ENCODE assay signal across 19 mouse cellular contexts in genomic region chr11:33660016-33660913, GRCm38 (mm10).
DNase-seq lines count a peak whose midpoint lies in the region; ATAC-seq and TF ChIP-seq lines count a peak whose summit lies in the region.
"Had no signal": no experiment of that assay in that cellular context is flagged by ENCODE, and none has a peak within 500 bp of the region (broad histone marks: within the 10 kb centered on the region; RNA-seq: fewer than 3 reads in every experiment).

No protein-coding gene starts in this region.

- no peak overlapping the region for H3K4me2 ChIP-seq in midbrain, embryonic 16.5 days (ENCODE audit: low read length)
- H3K4me2 ChIP-seq in midbrain, postnatal 0 days (ENCODE audit: low read depth, low read length, poor library complexity, severe bottlenecking) = no peak overlapping the region
- H3K4me2 ChIP-seq in myocyte (ENCODE audit: low read depth) = peak overlapping the region; percentile 38
- H3K4me2 ChIP-seq: heart, embryonic 12.5 days; limb, embryonic 12.5 days; midbrain, embryonic 11.5 days had no signal

- no peak overlapping the region for H3K9ac ChIP-seq in midbrain, embryonic 16.5 days (ENCODE audit: low read depth, low read length)
- no peak overlapping the region for H3K9ac ChIP-seq in midbrain, postnatal 0 days (replicated peaks; ENCODE audit: low read length, poor library complexity, severe bottlenecking)
- H3K9ac ChIP-seq: heart, embryonic 12.5 days; limb, embryonic 12.5 days had no signal

- WGBS in midbrain, embryonic 16.5 days = 84% methylated on average over 13 of the region's 13 CpGs
- 83% methylated on average over 13 of the region's 13 CpGs for WGBS in midbrain, postnatal 0 days
- 50% methylated on average over 13 of the region's 13 CpGs for WGBS in lung, adult 2 months

- no peaks in the 10 kb centered on the region for H3K27me3 ChIP-seq in midbrain, embryonic 16.5 days (ENCODE audit: control insufficient read depth, insufficient read depth, low read depth, low read length)
- H3K27me3 ChIP-seq in midbrain, postnatal 0 days (ENCODE audit: insufficient read depth, low read length) = no peaks in the 10 kb centered on the region
- no peaks in the 10 kb centered on the region for H3K27me3 ChIP-seq in myocyte (ENCODE audit: control insufficient read depth, insufficient read depth, insufficient read length)
- H3K27me3 ChIP-seq: heart, embryonic 12.5 days had no signal

- no peaks in the 10 kb centered on the region for H3K9me3 ChIP-seq in midbrain, embryonic 16.5 days (replicated peaks; ENCODE audit: control insufficient read depth, low read length, poor library complexity, severe bottlenecking)
- no peaks in the 10 kb centered on the region for H3K9me3 ChIP-seq in midbrain, postnatal 0 days (ENCODE audit: low read length)
- H3K9me3 ChIP-seq: heart, embryonic 12.5 days; limb, embryonic 12.5 days had no signal

- no peak overlapping the region for H3ac ChIP-seq in myocyte (ENCODE audit: control insufficient read depth, insufficient read length)

- 0 out of 2 replicates have a peak, but pooled peaks cover 2% of the 10 kb centered on the region for H3K4me1 ChIP-seq in midbrain, embryonic 16.5 days (ENCODE audit: control insufficient read depth, insufficient read depth, low read length)
- H3K4me1 ChIP-seq in midbrain, postnatal 0 days (ENCODE audit: insufficient read depth, low read length) = 0 out of 2 replicates have a peak, but pooled peaks cover 3% of the 10 kb centered on the region
- peaks cover 49% of the 10 kb centered on the region for H3K4me1 ChIP-seq in bone marrow macrophage, adult 2 months (ENCODE audit: control insufficient read depth, insufficient read depth, low read length)
- H3K4me1 ChIP-seq in lung, adult 2 months (ENCODE audit: control insufficient read depth, insufficient read depth, low read length) = no peaks in the 10 kb centered on the region; the same call in none of the 2 replicates
- H3K4me1 ChIP-seq: heart, embryonic 12.5 days had no signal

- H3K4me3 ChIP-seq in midbrain, embryonic 16.5 days (ENCODE audit: low read depth, low read length) = no peak overlapping the region
- H3K4me3 ChIP-seq in midbrain, postnatal 0 days (ENCODE audit: low read depth, low read length) = no peak overlapping the region
- no peak overlapping the region for H3K4me3 ChIP-seq in bone marrow macrophage, adult 2 months (ENCODE audit: insufficient read depth, low read length)
- H3K4me3 ChIP-seq in lung, adult 2 months (replicated peaks; ENCODE audit: extremely low read depth, low read depth, low read length) = no peak overlapping the region
- H3K4me3 ChIP-seq in myocyte = no peak overlapping the region
- H3K4me3 ChIP-seq: heart, embryonic 12.5 days; limb, embryonic 12.5 days had no signal

- intact Hi-C loops in left cerebral cortex, postnatal 4 days (cut with DNase I) = no loop called here

- H3K79me2 ChIP-seq in myocyte (ENCODE audit: control insufficient read depth, insufficient read depth) = no peaks in the 10 kb centered on the region

- no peak for DNase-seq in midbrain, postnatal 0 days (ENCODE audit: low spot score)
- DNase-seq in lung, adult 2 months = peak; percentile 29
- DNase-seq in embryo, embryonic 11 days = no peak
- no peak for DNase-seq in kidney, postnatal 10 days
- DNase-seq in left cerebral cortex, postnatal 4 days = no peak
- DNase-seq: adrenal gland, adult 2 months; B cell, adult 2 months; cerebellum, postnatal 25 days; heart, postnatal 4 days; layer of hippocampus, postnatal 36 days had no signal

- 0 out of 2 replicates have a peak, but pooled peaks have one; percentile 32 for ATAC-seq in midbrain, embryonic 16.5 days
- ATAC-seq in midbrain, postnatal 0 days (ENCODE audit: low FRiP score) = no peak
- ATAC-seq: forebrain, embryonic 14.5 days; intestine, embryonic 16.5 days had no signal

- H3K36me3 ChIP-seq in midbrain, embryonic 16.5 days (ENCODE audit: control insufficient read depth, insufficient read depth, low read length) = no peaks in the 10 kb centered on the region
- no peaks in the 10 kb centered on the region for H3K36me3 ChIP-seq in midbrain, postnatal 0 days (ENCODE audit: insufficient read depth, low read length)
- no peaks in the 10 kb centered on the region for H3K36me3 ChIP-seq in myocyte (ENCODE audit: control insufficient read depth, insufficient read depth)
- H3K36me3 ChIP-seq: heart, embryonic 12.5 days; limb, embryonic 12.5 days had no signal

- no peak for TF ChIP-seq POLR2A in bone marrow macrophage, adult 2 months (IDR thresholded peaks at IDR 0.05; ENCODE audit: borderline replicate concordance, low read depth, low read length)
- TF ChIP-seq POLR2A in lung, adult 2 months (IDR thresholded peaks at IDR 0.05; ENCODE audit: borderline replicate concordance, extremely low read depth, low read depth, low read length) = no peak
- TF ChIP-seq POLR2A in myocyte (IDR thresholded peaks at IDR 0.05; ENCODE audit: insufficient read length, low read depth) = peak; percentile 27

- no peak for TF ChIP-seq CTCF in midbrain, postnatal 0 days (IDR thresholded peaks at IDR 0.05)
- TF ChIP-seq CTCF in bone marrow macrophage, adult 2 months (IDR thresholded peaks at IDR 0.05; ENCODE audit: low read depth, low read length) = no peak
- TF ChIP-seq CTCF in lung, adult 2 months (IDR thresholded peaks at IDR 0.05; ENCODE audit: insufficient read depth, low read length) = no peak

- no peak overlapping the region for H3K27ac ChIP-seq in midbrain, embryonic 16.5 days (ENCODE audit: low read length)
- no peak overlapping the region for H3K27ac ChIP-seq in midbrain, postnatal 0 days (ENCODE audit: low read depth, low read length)
- peak overlapping the region; percentile 49 for H3K27ac ChIP-seq in bone marrow macrophage, adult 2 months (ENCODE audit: insufficient read depth, low read depth, low read length)
- H3K27ac ChIP-seq: kidney, postnatal 0 days; limb, embryonic 12.5 days had no signal

TF ChIP-seq in myocyte, 11 proteins besides CTCF, POLR2A, EP300 and RAD21:
- TF ChIP-seq REST (IDR thresholded peaks at IDR 0.05; ENCODE audit: insufficient read depth, insufficient read length) (no peak), MYOG (IDR thresholded peaks at IDR 0.05; ENCODE audit: control insufficient read depth in 1 of 3, insufficient read depth in 1 of 3, insufficient read length in 2 of 3, low read depth in 2 of 3) (no peak), TCF12 (IDR thresholded peaks at IDR 0.05; ENCODE audit: insufficient read depth, poor library complexity, severe bottlenecking) (no peak), TCF3 (IDR thresholded peaks at IDR 0.05; ENCODE audit: insufficient read length, low read depth) (no peak), USF1 (IDR thresholded peaks at IDR 0.05; ENCODE audit: low read depth) (no peak), CEBPB (IDR thresholded peaks at IDR 0.05; ENCODE audit: insufficient read depth, poor library complexity, severe bottlenecking) (no peak), MYOD1 (IDR thresholded peaks at IDR 0.05; ENCODE audit: control insufficient read depth in 1 of 3, insufficient read length in 2 of 3, low read depth in 2 of 3) (no peak), E2F4 (IDR thresholded peaks at IDR 0.05; ENCODE audit: insufficient read depth) (no peak), SRF (IDR thresholded peaks at IDR 0.05; ENCODE audit: control insufficient read depth, insufficient read length, low read depth) (no peak), POLR2AphosphoS2 (IDR thresholded peaks at IDR 0.05; ENCODE audit: insufficient read length, low read depth) (no peak), MAX (IDR thresholded peaks at IDR 0.05; ENCODE audit: low read depth) (no peak)
